ENCODE assay signal across 16 mouse cellular contexts in genomic region chr2:93452057-93452456, GRCm38 (mm10). TPM values are rescaled to one million over a fixed set of nuclear protein-coding genes. Genes with fewer than 3 reads are reported as not detected.
A peak's percentile ranks its signal among the peaks of the same experiment; 100 is the strongest.
DNase-seq lines count a peak whose midpoint lies in the region; ATAC-seq and TF ChIP-seq lines count a peak whose summit lies in the region.
"Had no signal": no experiment of that assay in that cellular context is flagged by ENCODE, and none has a peak within 500 bp of the region (broad histone marks: within the 10 kb centered on the region; RNA-seq: fewer than 3 reads in every experiment).

No protein-coding gene starts in this region.

- TF ChIP-seq RAD21 in MEL (IDR thresholded peaks at IDR 0.05; ENCODE audit: low read depth, low read length), result no peak

- H3K27ac ChIP-seq in kidney, embryonic 15.5 days, result peak overlapping the region; percentile 84
- no peak overlapping the region for H3K27ac ChIP-seq in MEL (ENCODE audit: control insufficient read depth, low read depth, low read length)
- H3K27ac ChIP-seq in embryonic facial prominence, embryonic 13.5 days, result peak overlapping the region; percentile 48; the same call in 1 of the 2 replicates
- H3K27ac ChIP-seq in liver, embryonic 12.5 days, result peak overlapping the region; percentile 88
- H3K27ac ChIP-seq: left cerebral cortex, adult 2 months; neural tube, embryonic 13.5 days had no signal

- no peaks in the 10 kb centered on the region for H3K9me3 ChIP-seq in kidney, embryonic 15.5 days (replicated peaks)
- no peaks in the 10 kb centered on the region for H3K9me3 ChIP-seq in MEL (replicated peaks; ENCODE audit: insufficient read depth, low read length)
- H3K9me3 ChIP-seq in embryonic facial prominence, embryonic 13.5 days, result no peaks in the 10 kb centered on the region
- H3K9me3 ChIP-seq in liver, embryonic 12.5 days (replicated peaks), result no peaks in the 10 kb centered on the region
- H3K9me3 ChIP-seq: limb, embryonic 12.5 days; neural tube, embryonic 13.5 days had no signal

- no peaks in the 10 kb centered on the region; the same call in 1 of the 2 replicates for H3K79me2 ChIP-seq in MEL (ENCODE audit: control insufficient read depth, insufficient read depth, low read length, poor library complexity)

- H3K27me3 ChIP-seq in kidney, embryonic 15.5 days, result no peaks in the 10 kb centered on the region
- H3K27me3 ChIP-seq in MEL (ENCODE audit: control insufficient read depth in 1 of 2, insufficient read depth in 2 of 2, low read length in 2 of 2), result no peaks in the 10 kb centered on the region
- H3K27me3 ChIP-seq in embryonic facial prominence, embryonic 13.5 days, result no peaks in the 10 kb centered on the region
- no peaks in the 10 kb centered on the region for H3K27me3 ChIP-seq in liver, embryonic 12.5 days (replicated peaks)
- H3K27me3 ChIP-seq: limb, embryonic 12.5 days; neural tube, embryonic 13.5 days had no signal

- no peak for DNase-seq in kidney, adult 8-10 months
- no peak for DNase-seq in MEL (ENCODE audit: low read depth, low spot score)
- no peak for DNase-seq in adipocyte (ENCODE audit: low spot score)
- no peak for DNase-seq in layer of hippocampus, postnatal 25 days (ENCODE audit: extremely low spot score in 1 of 2, low spot score in 1 of 2)
- DNase-seq in urinary bladder, postnatal 25 days (ENCODE audit: low spot score), result no peak
- DNase-seq: adrenal gland, adult 2 months; cerebellum, adult 18-20 months; gastrocnemius, postnatal 25 days; heart, postnatal 36 days had no signal

- H3K9ac ChIP-seq in kidney, embryonic 15.5 days, result no peak overlapping the region
- H3K9ac ChIP-seq in MEL (ENCODE audit: control insufficient read depth, low read depth, low read length, poor library complexity, severe bottlenecking), result no peak overlapping the region
- H3K9ac ChIP-seq in embryonic facial prominence, embryonic 13.5 days, result no peak overlapping the region
- H3K9ac ChIP-seq in liver, embryonic 12.5 days, result 0 out of 2 replicates have a peak overlapping the region, but pooled peaks have one; percentile 33
- H3K9ac ChIP-seq: limb, embryonic 12.5 days; neural tube, embryonic 13.5 days had no signal

- WGBS in kidney, embryonic 15.5 days, result 54% methylated on average over 6 of the region's 6 CpGs
- WGBS in embryonic facial prominence, embryonic 13.5 days, result 67% methylated on average over 6 of the region's 6 CpGs
- 70% methylated on average over 6 of the region's 6 CpGs for WGBS in liver, embryonic 12.5 days (ENCODE audit: insufficient replicate concordance)

- no peak overlapping the region for H3K4me3 ChIP-seq in kidney, embryonic 15.5 days (replicated peaks)
- no peak overlapping the region for H3K4me3 ChIP-seq in MEL (ENCODE audit: control insufficient read depth in 1 of 2, insufficient read depth in 1 of 2, low read depth in 2 of 2, low read length in 2 of 2)
- H3K4me3 ChIP-seq in embryonic facial prominence, embryonic 13.5 days, result no peak overlapping the region
- H3K4me3 ChIP-seq in liver, embryonic 12.5 days, result no peak overlapping the region
- H3K4me3 ChIP-seq: left cerebral cortex, adult 2 months; limb, embryonic 12.5 days; neural tube, embryonic 13.5 days had no signal

- no peaks in the 10 kb centered on the region for H3K36me3 ChIP-seq in kidney, embryonic 15.5 days
- peaks cover 0 to 28% of the 10 kb centered on the region in 2 experiments; a peak in 3 of 4 replicates for H3K36me3 ChIP-seq in MEL (ENCODE audit: control insufficient read depth in 1 of 2, insufficient read depth in 2 of 2, low read length in 2 of 2)
- H3K36me3 ChIP-seq in embryonic facial prominence, embryonic 13.5 days, result no peaks in the 10 kb centered on the region
- no peaks in the 10 kb centered on the region; the same call in 1 of the 2 replicates for H3K36me3 ChIP-seq in liver, embryonic 12.5 days
- H3K36me3 ChIP-seq: limb, embryonic 12.5 days; neural tube, embryonic 13.5 days had no signal

- TF ChIP-seq EP300 in MEL (IDR thresholded peaks at IDR 0.05; ENCODE audit: low read depth in 1 of 2, low read length in 2 of 2), result no peak

- no peak for TF ChIP-seq CTCF in MEL (IDR thresholded peaks at IDR 0.05 in 2 of 3, conservative IDR thresholded peaks at IDR 0.05 in 1 of 3; ENCODE audit: control insufficient read depth in 1 of 3, insufficient read depth in 1 of 3, low read depth in 2 of 3, low read length in 3 of 3, poor library complexity in 1 of 3, severe bottlenecking in 1 of 3)

- no peak for TF ChIP-seq POLR2A in MEL (IDR thresholded peaks at IDR 0.05; ENCODE audit: control insufficient read depth in 1 of 2, insufficient read depth in 1 of 2, low read depth in 1 of 2, low read length in 2 of 2, poor library complexity in 1 of 2)

- peaks cover 69% of the 10 kb centered on the region for H3K4me1 ChIP-seq in kidney, embryonic 15.5 days
- peaks cover 34 to 40% of the 10 kb centered on the region in 2 experiments for H3K4me1 ChIP-seq in MEL (ENCODE audit: control insufficient read depth in 1 of 2, insufficient read depth in 2 of 2, low read length in 2 of 2)
- peaks cover 70% of the 10 kb centered on the region for H3K4me1 ChIP-seq in embryonic facial prominence, embryonic 13.5 days
- H3K4me1 ChIP-seq in liver, embryonic 12.5 days, result peaks cover 99% of the 10 kb centered on the region

- no peak overlapping the region for H3K4me2 ChIP-seq in kidney, embryonic 15.5 days
- no peak overlapping the region for H3K4me2 ChIP-seq in embryonic facial prominence, embryonic 13.5 days
- H3K4me2 ChIP-seq in liver, embryonic 12.5 days, result no peak overlapping the region
- H3K4me2 ChIP-seq: heart, embryonic 11.5 days; limb, embryonic 12.5 days; neural tube, embryonic 13.5 days had no signal

- no peak for ATAC-seq in kidney, embryonic 15.5 days (replicated peaks; ENCODE audit: low FRiP score)
- no peak for ATAC-seq in embryonic facial prominence, embryonic 13.5 days (ENCODE audit: insufficient number of reproducible peaks, insufficient read depth, low FRiP score, low TSS enrichment, low read depth)
- no peak for ATAC-seq in liver, embryonic 12.5 days

TF ChIP-seq in MEL, 35 proteins besides CTCF, POLR2A, EP300 and RAD21:
- TF ChIP-seq TAL1 (IDR thresholded peaks at IDR 0.05; ENCODE audit: low read length) (peak; percentile 20; the same call in 1 of the 2 replicates), SIN3A (IDR thresholded peaks at IDR 0.05; ENCODE audit: low read length) (no peak)

RNA-seq across cellular contexts. Expression of gene Cd82, which starts 10.9 kb away (rescaled TPM):
- 47.8 and 49.4 TPM in 2 replicates for polyA plus RNA-seq in kidney, embryonic 15.5 days (2015; fragmentation: Nextera tagmentation; extraction: Ambion mirVana)
- total RNA-seq in MEL (2012; rRNA removed), result 24.4 and 37.6 TPM in 2 replicates
- polyA plus RNA-seq in MEL (2012; ENCODE audit: insufficient read depth in 1 of 2, insufficient read length in 2 of 2, low read depth in 1 of 2, low replicate concordance in 2 of 2, missing spikeins in 1 of 2), result 10 to 100 TPM in 1 of 2 experiments, not detected in 1; 59.7 TPM
- 34.8 and 40.4 TPM in 2 replicates for polyA plus RNA-seq in embryonic facial prominence, embryonic 13.5 days (2015; fragmentation: Nextera tagmentation; extraction: Ambion mirVana)
- 46.2 and 49.4 TPM in 2 replicates for polyA plus RNA-seq in liver, embryonic 12.5 days (2016; fragmentation: Nextera tagmentation; extraction: Ambion mirVana)
- total RNA-seq in layer of hippocampus, postnatal 25 days (2021), result 10 to 100 TPM; 22.0 to 23.8 TPM
